Mouse (Mus musculus): ENCODE results near the gene Fam196b. TPM values are rescaled to one million over a fixed set of nuclear protein-coding genes. Genes with fewer than 3 reads are reported as not detected.

The Fam196b gene
- total RNA-seq, 2 experiments from 2014 or later = not detected

DNA sequence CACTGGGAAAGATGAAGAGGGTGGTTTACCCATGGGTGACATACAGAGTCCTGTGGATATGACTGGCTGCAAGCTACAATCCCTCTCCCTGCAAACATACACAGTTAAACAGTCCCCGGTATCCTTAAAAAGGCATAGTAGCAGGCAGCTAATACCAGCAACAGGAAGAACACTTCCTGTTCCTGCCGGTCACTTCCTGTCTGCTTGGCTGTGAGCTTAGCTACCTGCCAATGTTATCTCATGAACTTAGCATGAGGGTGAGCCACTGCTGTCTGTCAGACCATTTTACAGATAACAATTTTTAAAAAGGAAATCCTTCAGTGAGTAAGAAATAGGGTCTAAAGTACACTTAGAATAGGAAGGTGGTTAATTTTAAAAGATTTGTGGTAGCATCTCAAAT, 83.9 kb downstream of the Fam196b start:
- intact Hi-C loops (cut with DNase I) = no loop called here
- DNase-seq (ENCODE audit: low spot score) = no peak

DNA sequence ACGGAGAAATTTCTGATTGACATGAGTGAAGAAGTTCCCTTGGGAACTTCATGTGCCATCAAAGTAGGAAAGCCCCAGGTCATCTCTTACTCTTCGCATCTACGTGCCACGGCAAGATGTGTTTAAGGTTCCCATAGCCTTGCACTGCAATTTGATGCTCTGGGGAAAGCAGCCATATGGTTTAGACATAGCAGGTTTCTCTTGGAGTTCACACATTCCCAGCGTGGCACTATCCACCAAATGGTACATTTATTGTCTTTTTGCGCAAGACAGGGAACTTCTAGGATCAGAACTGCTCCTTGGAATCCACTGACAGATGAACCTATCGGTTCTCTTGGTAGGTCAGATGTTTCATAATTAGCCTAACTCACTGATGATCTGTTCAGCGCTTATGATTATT, 86.7 kb downstream of the Fam196b start:
- intact Hi-C loops (cut with DNase I) = no loop called here

DNA sequence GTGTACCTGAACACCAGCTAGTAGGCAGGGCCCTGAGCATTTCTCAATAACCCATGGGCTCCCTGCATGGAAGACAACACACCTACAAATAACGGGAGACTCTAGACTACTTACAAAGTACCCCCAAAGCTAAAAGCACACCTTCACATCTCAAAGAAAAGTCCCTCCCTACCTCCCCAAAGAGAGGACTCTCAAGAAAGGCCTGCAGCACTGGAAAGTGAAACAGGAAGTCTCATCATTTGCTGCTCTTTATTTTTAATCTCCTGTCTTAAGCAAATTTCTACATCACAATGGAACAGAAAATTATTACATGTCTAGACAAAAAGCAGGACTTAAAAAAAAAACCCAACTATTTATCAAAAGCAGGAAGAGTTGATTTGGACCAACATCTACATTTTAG, 90.7 kb downstream of the Fam196b start:
- no peak for DNase-seq (ENCODE audit: low spot score)
- intact Hi-C loops (cut with DNase I) = no loop called here

More for the DNA sequence above, 86.7 kb downstream of the Fam196b start:
- no peak for DNase-seq (ENCODE audit: low spot score)

DNA sequence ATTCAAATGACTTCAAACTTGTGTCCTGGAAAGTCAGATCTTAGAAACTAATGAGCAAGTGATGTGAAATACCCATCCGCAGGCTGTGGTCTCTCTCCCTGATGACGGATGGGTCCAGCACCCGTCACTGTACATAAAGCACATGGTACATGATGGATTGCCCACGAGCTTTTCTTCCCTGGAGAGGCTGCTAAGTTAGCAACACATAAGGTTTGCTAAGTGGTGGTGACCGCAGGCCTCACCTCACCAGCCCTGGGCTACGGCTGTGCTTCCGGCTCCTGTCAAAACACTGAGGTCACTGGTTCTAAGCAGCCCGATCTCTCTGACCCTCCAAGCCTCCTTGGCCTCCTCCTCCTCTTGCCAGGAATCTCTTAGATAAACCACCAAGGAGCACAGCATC, 91.7 kb downstream of the Fam196b start:
- intact Hi-C loops (cut with DNase I) = no loop called here

DNA sequence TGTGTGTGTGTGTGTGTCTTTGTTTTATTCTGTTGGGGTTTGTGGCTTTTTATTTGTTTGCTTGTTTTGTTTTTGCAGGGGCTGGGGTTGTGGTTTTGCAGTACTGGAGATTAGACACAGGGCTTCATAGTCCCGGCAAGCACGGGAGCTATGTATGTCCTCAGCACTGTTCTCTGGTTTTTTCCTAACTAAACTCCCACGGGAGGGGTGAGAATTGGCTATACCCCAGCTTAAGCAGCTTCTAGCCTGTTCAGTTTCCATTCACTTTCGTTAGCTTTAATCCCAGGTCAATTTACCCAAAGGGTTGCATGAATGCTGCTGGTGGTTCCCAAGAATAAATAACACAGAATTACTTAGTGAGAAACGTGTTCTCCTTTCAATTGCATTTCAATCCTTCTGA, 92.2 kb downstream of the Fam196b start:
- DNase-seq (ENCODE audit: low spot score) = no peak
- intact Hi-C loops (cut with DNase I) = no loop called here

More for the DNA sequence above, 91.7 kb downstream of the Fam196b start:
- DNase-seq (ENCODE audit: low spot score) = no peak

DNA sequence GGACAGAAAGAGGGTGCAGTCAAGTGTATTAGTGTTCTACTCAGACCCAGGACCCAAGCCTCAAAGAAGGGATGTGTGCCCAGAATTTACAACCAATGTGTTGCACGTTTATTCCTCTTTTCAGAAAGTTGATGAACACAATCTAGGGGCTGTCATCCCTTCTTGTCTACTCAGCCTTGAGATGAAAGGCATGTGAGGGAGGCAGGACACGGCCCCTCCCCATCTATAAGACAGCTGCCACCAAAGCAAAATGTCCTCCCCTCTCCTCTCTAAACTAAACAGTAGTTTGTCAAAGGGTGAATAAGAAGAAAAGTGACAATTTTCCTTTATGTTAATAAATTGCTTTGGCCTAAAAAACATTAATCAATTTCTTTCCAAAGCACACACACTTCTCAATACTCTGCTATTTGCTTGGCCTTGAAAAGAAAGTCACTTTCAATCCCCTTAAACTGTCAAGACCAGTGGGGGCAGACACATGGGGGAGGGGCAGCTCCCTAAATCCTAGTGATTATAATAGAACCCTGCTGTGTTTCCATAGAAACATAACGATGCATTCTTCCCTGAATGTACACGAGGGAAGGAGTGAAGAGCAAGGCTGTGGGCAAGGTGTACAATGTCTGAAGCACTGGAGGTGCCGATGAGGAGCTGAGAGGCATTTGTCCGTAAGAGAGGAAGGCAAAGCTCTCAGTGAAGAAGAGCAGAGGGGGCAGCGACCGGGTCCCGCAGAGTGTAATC, 101.4 kb downstream of the Fam196b start:
- intact Hi-C loops (cut with DNase I) = no loop called here

DNA sequence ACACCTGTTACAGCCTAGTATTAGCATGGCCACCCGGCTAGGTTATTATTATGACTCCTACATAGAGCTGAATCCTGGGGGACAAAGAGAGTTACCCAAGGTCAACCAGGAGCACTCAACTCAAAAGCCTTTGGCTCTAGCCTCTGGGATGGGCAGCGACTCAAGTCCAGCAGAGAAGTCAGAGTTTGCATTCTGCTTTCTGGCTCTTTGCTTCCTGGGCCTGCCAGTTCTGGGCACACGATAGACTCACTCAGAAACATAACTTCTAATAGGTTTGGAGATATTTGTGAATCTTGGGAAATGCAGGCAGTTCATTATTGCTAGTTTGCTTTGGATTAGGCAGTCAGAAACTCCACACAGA, 102.0 kb downstream of the Fam196b start:
- intact Hi-C loops (cut with DNase I) = no loop called here
- DNase-seq (ENCODE audit: low spot score) = no peak

More for the DNA sequence above, 101.4 kb downstream of the Fam196b start:
- DNase-seq (ENCODE audit: low spot score) = no peak

DNA sequence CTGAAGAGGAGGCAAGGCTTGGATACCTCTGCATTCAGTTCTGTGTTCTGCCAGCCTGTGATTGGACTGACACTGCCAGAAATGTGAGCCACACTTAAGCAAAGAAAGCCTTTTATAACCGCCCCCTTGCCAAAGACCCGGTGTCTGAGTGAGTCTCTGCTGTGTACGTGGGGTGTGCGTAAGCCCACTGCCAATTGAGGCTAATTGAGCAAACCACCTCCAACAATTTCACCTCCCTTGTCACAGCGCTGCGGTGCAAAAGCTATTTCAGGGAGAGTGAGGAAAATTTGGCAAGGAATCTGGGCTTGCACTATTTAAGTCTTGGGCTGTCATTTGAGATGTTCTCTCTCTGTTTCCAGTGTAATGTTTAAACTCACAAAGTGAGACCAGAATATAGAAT, 106.4 kb downstream of the Fam196b start:
- intact Hi-C loops (cut with DNase I) = no loop called here

DNA sequence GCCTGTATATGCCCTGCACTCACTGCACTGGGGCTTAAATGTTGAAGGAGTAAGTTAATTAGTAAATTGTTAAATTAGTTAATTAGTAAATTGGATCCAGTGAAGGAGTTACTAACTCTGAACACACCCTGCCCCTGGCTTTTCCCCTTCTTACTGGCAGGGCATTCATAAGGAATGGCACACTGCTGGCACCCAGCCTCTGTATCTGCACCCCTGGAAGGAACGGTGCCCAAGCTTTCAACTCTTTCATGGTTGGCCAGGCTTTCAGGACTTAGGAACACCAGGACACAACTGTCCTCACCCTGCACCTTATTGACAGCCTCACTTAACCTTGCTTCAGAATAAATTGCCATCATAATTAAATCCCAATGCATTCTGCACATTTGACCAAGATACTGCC, 109.9 kb downstream of the Fam196b start:
- intact Hi-C loops (cut with DNase I) = no loop called here
- DNase-seq (ENCODE audit: low spot score) = no peak

More for the DNA sequence above, 106.4 kb downstream of the Fam196b start:
- DNase-seq (ENCODE audit: low spot score) = no peak

DNA sequence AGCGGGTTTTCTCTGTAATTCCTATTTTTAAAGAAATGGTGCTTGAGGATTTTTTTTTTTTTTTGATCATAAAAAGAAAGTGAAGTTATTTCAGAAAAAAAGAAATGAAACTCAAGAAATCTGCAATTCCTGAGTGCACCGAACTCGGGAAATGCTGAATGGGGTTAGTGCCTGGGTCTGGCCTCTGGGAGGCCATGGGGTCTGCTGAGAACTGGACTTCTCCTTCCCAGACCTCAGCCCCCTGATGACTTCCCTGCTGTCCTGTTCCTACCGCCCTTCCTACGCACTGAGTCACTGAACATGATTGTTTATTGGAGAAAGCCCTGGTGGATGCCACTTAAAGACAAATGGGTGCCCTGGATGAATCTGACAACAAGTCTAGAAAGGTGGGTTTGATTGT, 112.6 kb downstream of the Fam196b start:
- intact Hi-C loops (cut with DNase I) = no loop called here
- DNase-seq (ENCODE audit: low spot score) = no peak

DNA sequence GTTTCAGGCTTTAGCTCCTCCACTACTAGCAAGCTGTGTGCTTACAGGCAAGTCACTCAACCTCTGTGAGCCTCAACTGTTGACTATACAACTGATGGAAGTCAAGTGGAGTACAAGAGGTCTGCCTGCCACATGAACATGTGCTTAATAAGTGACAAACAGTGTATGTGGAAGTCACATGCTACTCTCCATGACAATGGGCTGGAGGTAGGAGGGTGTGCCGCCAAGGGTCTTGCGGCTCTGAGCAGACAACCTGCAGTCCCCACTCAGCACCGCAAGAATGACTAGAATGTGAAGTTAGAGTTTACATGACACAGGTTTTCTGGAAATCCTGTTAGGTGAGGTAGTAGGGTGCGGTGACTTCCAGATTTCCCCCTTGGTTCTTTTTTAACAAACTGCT, 116.3 kb downstream of the Fam196b start:
- no peak for DNase-seq (ENCODE audit: low spot score)
- intact Hi-C loops (cut with DNase I) = no loop called here

DNA sequence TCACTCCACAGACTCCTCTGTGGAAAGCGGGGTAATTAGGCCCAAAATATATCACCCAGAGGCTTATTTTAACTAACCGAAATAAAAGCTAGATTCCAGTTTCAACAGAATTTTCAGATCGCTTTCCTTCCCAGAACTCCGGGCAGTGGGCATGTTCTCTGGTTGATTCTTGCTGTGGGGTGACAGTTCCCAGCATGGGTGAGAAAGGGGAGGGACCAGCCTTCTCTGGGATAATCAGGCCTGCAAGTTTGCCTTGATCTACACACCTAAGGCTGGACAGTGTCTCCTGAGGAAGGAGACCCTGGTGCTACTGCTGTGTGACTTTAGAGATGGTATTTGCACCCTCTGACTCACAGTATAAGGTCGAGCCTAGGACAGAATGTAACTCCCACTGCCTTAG, 116.7 kb downstream of the Fam196b start:
- intact Hi-C loops (cut with DNase I) = no loop called here
- DNase-seq (ENCODE audit: low spot score) = no peak

DNA sequence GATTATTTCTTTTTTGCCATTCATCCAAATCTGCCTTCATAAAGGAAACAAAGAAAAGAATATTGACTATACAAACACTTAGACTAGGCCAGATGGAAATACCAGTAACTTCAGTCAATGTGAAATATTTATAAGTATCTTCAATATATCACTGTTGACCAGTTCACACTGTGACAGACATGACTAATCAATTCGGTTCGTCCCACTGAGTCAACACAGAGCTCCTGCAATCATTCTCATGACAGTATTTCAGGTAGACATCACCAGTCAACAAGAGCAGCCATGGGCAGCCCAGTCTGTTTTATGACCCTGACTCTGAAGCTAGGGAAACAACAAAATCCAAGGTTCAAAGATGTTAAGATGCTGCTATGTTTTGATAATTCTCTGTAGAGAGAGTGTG, 117.4 kb downstream of the Fam196b start:
- DNase-seq (ENCODE audit: low spot score) = no peak
- intact Hi-C loops (cut with DNase I) = no loop called here

DNA sequence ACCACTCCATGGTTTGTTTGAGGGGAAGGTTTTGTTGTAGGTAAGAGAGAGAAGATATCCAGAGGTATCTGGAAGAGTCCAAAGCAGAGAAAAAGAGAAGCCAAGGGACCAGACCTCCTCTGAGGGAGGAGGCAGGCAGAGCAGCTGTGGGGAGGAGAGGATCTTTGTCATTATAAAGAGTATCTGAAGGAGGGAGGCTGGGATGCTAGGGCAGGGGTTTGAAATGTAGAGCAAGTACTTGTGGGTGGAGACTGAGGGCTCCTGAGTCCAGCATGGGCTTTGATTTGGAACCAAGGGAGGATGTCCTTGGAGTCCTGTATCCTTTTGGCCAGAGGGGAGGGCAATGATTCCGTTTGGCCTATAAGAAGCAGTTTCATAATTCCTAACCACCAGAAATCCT, 122.8 kb downstream of the Fam196b start:
- intact Hi-C loops (cut with DNase I) = no loop called here
- DNase-seq (ENCODE audit: low spot score) = no peak

DNA sequence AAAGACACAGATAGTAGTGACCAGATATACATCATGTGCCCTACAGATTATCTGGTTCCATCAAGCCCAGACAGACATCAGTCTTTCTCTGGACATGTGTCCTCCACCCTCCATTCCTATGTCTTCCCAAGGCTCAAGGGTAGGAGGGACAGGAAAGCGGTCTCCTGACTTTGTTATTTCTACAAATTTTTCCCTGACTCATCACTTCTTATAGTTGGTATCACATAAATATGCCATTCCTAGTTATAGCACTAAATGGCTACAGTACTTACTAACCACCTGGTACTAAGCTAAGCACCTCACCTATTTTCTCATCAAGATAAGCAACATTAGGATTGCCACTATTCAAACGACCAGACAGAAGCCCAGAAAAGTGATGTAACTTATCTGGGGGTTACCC, 123.8 kb downstream of the Fam196b start:
- DNase-seq (ENCODE audit: low spot score) = no peak
- intact Hi-C loops (cut with DNase I) = no loop called here

DNA sequence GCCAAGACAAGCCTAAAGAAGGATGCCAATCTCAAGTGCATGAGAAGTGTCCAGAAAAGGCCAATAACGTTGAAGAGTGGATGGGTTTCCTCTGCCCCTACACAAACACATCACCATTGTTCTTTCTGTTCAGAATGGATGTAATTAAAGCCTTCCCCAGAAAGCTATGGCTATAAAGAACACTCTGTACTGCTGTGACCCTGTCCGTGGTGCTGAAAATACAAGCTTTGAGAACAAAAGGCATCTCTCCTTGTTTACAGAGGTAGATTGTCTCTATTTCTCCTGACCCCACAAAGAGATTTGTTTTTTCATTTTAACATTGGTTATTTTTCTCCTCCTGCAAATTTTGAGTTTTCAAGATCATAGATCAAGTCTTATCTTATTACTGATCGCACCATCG, 133.3 kb downstream of the Fam196b start:
- DNase-seq (ENCODE audit: low spot score) = no peak
- intact Hi-C loops (cut with DNase I) = no loop called here

DNA sequence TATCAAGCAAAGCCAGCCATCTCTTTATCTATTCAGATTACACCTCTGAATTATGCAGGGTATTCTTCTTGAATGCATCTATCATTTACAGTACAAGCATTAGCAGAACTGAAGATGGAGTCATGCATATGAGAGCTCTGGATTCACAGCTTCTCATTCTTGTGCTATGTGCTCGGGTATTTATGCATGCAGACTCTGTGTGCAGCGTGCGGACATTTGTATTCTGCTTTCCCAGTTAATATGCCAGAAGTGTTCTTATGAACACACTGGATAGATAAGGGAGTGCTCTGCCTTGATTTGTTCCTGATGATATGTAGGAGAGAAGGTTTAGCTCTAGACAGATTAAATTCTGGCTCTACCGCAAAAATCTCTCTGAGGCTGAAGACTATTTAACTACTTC, 135.3 kb downstream of the Fam196b start:
- intact Hi-C loops (cut with DNase I) = no loop called here
- DNase-seq (ENCODE audit: low spot score) = no peak

DNA sequence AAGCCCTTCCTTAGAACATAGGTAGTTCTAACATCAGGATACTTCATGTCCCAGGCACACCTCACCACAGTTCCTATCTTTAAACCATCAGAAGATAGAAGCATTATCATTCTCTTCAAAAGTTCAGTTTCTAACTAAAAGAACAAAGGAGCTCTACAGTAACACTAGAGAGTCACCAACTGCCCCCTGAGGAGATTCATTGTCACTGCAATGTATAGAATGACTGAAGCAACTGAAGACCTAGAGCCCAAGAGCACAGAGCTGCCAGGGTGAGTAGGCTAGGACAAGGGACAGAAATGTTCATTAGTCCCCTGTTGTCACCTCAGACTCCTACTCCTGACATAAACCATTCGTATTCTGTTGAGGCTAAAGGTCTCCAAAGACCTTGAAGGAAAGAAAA, 152.4 kb downstream of the Fam196b start:
- intact Hi-C loops (cut with DNase I) = no loop called here
- no peak for DNase-seq (ENCODE audit: low spot score)

DNA sequence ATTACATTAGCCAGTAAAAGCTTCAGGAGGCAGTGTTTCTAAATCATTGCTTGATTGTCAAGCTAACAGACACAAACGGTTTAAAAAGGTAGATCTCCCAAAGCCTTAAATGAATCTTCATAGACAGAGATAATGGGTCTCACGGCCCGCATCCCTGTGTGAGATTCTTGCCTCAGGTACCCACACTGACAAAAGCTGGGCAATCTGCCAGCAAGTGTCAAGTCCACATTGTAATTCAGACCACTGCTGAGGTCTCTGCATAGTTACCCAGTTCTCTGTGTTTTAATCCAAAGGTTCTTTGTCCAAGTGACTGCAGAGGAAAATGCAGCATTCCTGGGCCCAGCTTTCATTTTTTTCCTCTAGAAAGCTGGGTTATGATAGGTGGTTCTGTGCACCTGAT, 153.9 kb downstream of the Fam196b start:
- intact Hi-C loops (cut with DNase I) = no loop called here
- DNase-seq (ENCODE audit: low spot score) = no peak

DNA sequence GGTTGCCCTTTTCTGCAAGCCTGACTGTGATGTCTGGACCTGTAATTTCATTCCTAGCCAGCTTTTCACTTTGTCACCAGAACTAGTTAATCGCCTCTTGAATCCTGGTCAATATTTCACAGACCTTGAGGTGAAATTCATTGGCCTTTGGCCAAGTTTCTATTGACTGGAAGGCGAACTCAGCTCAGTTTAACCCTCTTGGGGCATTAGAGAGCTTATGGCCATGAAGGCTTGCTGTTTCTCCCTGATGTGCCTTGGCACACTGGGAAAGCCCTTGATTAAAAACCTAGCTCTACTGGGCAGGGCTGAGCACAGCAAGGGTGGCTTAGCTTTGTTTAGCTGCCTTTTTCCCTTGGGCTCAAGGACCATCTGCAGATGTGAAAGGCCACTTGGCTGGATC, 155.2 kb downstream of the Fam196b start:
- intact Hi-C loops (cut with DNase I) = no loop called here
- DNase-seq (ENCODE audit: low spot score) = no peak
